Mouse (Mus musculus) layer of hippocampus, postnatal 10 days (tissue): ENCODE results near the gene Fn1. TPM values are rescaled to one million over a fixed set of nuclear protein-coding genes. Genes with fewer than 3 reads are reported as not detected.

ENCODE experiments used
- DNase-seq, 2 experiments: peaks; one replicate each; pipeline ENCODE4 v3.0.0; 2021; ENCODE audit warnings: low spot score in 2 of 2
- total RNA-seq, 2 experiments: library from RNA; stranded (reverse); gene quantifications; 2 replicates each; pipeline ENCODE4 v1.2.3; 2021

The Fn1 gene
- total RNA-seq, 2 experiments from 2014 or later: 130 to 131 TPM

GRCm38 (mm10) chr1:71651315-71651714 lies 1.7 kb downstream of the Fn1 start:
- no peak for DNase-seq

- DNase-seq: no peak
Observed at GRCm38 (mm10) chr1:71650741-71651140, 2.3 kb downstream of the Fn1 start.

- no peak for DNase-seq
Observed at GRCm38 (mm10) chr1:71648166-71648565, 4.8 kb downstream of the Fn1 start.

GRCm38 (mm10) chr1:71646774-71647173 lies 6.2 kb downstream of the Fn1 start:
- DNase-seq: no peak

- no peak for DNase-seq
Observed at GRCm38 (mm10) chr1:71645999-71646398, 7.0 kb downstream of the Fn1 start.

- no peak for DNase-seq
Observed at GRCm38 (mm10) chr1:71645466-71645865, 7.5 kb downstream of the Fn1 start.

GRCm38 (mm10) chr1:71642794-71643193 lies 10.2 kb downstream of the Fn1 start:
- DNase-seq: no peak

- DNase-seq: no peak
Observed at GRCm38 (mm10) chr1:71641206-71641605, 11.8 kb downstream of the Fn1 start.

- no peak for DNase-seq
Observed at GRCm38 (mm10) chr1:71640157-71640556, 12.8 kb downstream of the Fn1 start.

GRCm38 (mm10) chr1:71636665-71637064 lies 16.3 kb downstream of the Fn1 start:
- DNase-seq: no peak

GRCm38 (mm10) chr1:71636116-71636515 lies 16.9 kb downstream of the Fn1 start:
- DNase-seq: no peak

- no peak for DNase-seq
Observed at GRCm38 (mm10) chr1:71635101-71636014, 17.6 kb downstream of the Fn1 start.

- DNase-seq: no peak
Observed at GRCm38 (mm10) chr1:71634471-71634981, 18.5 kb downstream of the Fn1 start.

GRCm38 (mm10) chr1:71632387-71632786 lies 20.6 kb downstream of the Fn1 start:
- no peak for DNase-seq

GRCm38 (mm10) chr1:71631811-71632210 lies 21.2 kb downstream of the Fn1 start:
- DNase-seq: no peak

GRCm38 (mm10) chr1:71630243-71630642 lies 22.8 kb downstream of the Fn1 start:
- DNase-seq: no peak

GRCm38 (mm10) chr1:71623625-71624024 lies 29.4 kb downstream of the Fn1 start:
- DNase-seq: no peak

- DNase-seq: no peak
Observed at GRCm38 (mm10) chr1:71621526-71621925, 31.5 kb downstream of the Fn1 start.

GRCm38 (mm10) chr1:71614545-71615246 lies 38.3 kb downstream of the Fn1 start:
- DNase-seq: peak; percentile 11 to 31

GRCm38 (mm10) chr1:71612256-71612655 lies 40.7 kb downstream of the Fn1 start:
- DNase-seq: no peak

GRCm38 (mm10) chr1:71609916-71610315 lies 43.1 kb downstream of the Fn1 start:
- DNase-seq: no peak
